Mouse (Mus musculus): ENCODE data around the gene Slco3a1. TPM values are rescaled to one million over a fixed set of nuclear protein-coding genes. Genes with fewer than 3 reads are reported as not detected.

The Slco3a1 gene
- total RNA-seq, 2 experiments from 2014 or later: 52.5 to 56.1 TPM

GRCm38 (mm10) chr7:74456781-74457180, 97.8 kb downstream of the Slco3a1 start:
- intact Hi-C loops (cut with DNase I): no loop called here
- no peak for DNase-seq (ENCODE audit: low spot score in 2 of 2)

- intact Hi-C loops (cut with DNase I): no loop called here
- DNase-seq (ENCODE audit: low spot score in 2 of 2): no peak
Measured at GRCm38 (mm10) chr7:74451047-74451446, 103.5 kb downstream of the Slco3a1 start.

DNA sequence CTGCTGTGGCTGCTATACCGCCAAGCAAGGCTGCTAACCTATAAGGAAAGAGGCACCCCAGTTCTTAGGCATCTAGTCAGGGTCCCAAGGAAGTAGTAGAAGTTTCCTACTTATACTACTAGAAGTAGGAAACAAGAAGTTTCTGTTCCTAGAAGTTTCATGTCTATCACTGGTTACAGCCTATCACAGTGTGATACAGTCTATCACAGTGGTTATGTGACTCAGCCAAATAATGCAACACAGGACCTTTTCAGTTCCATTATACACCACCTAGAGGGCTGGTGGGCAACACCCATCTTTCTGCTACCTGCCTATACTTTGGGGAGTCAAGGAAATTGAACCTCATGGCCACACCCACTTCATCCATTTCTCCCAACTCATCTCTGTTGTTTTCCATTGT, 104.8 kb downstream of the Slco3a1 start:
- intact Hi-C loops (cut with DNase I): no loop called here

GRCm38 (mm10) chr7:74447781-74448180, 106.8 kb downstream of the Slco3a1 start:
- intact Hi-C loops (cut with DNase I): no loop called here

More for the DNA sequence above, 104.8 kb downstream of the Slco3a1 start:
- DNase-seq (ENCODE audit: low spot score in 2 of 2): no peak

GRCm38 (mm10) chr7:74445148-74445547, 109.4 kb downstream of the Slco3a1 start:
- intact Hi-C loops (cut with DNase I): no loop called here
- no peak for DNase-seq (ENCODE audit: low spot score in 2 of 2)

More at GRCm38 (mm10) chr7:74447781-74448180, 106.8 kb downstream of the Slco3a1 start:
- no peak for DNase-seq (ENCODE audit: low spot score in 2 of 2)

DNA sequence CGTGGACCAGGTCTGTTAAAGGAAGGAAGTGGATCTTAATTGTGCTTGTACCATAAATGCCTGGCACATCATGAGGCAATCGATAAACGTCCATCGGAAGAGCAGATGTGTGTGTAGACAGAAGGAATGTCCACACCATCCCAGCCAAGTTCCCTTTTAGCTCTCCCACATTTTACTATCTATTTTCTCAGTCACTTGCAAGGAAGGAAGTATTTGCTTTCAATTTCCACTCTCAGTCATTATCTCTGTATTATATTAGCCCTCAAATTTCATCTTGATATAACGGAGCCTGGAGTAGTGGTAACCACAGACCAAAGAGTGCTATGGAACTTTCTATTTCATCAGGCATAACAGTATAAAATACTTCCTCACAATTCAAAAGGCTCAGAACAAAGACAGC, 112.2 kb downstream of the Slco3a1 start:
- intact Hi-C loops (cut with DNase I): no loop called here
- DNase-seq (ENCODE audit: low spot score in 2 of 2): no peak

- DNase-seq (ENCODE audit: low spot score in 2 of 2): no peak
- intact Hi-C loops (cut with DNase I): no loop called here
Measured at GRCm38 (mm10) chr7:74437534-74437933, 117.0 kb downstream of the Slco3a1 start.

DNA sequence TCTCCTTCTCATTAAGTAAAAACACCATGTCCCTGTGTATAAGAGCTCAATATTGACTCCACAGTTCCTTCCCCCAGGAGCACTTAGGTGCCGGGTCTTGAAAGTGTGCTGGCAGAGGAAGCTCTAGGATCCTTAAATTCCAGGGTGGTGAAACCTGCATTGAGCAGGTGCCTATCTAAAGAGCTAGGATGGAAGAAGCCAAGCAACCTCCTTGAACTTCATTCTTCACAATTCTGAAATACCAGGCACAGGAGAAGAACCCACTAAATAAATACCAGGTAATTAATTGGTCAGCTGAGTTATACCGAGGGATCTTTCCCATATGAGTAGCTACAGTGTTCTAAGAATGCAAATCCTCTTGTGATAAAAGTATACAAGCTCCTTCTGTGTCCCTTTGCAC, 117.9 kb downstream of the Slco3a1 start:
- intact Hi-C loops (cut with DNase I): no loop called here
- no peak for DNase-seq (ENCODE audit: low spot score in 2 of 2)

DNA sequence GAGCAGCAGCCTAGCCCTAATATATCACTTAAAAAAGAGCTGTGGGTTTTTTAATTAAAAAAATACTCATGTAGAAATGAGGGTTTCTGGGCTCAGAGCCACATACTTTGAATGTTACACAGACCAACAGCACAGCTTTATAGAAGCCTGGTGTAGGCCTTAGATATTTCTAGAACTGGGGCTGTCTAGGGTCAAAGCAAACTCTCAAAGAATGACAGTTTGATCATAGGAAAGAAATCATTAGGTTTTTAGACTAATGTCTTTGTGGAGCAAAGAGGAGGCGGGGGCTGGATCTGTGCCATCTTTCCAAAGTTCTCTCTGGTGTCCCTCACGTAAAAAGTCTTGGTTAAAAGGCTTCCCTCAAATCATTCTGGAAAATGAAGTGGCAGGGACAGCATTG, 121.6 kb downstream of the Slco3a1 start:
- intact Hi-C loops (cut with DNase I): no loop called here
- no peak for DNase-seq (ENCODE audit: low spot score in 2 of 2)

DNA sequence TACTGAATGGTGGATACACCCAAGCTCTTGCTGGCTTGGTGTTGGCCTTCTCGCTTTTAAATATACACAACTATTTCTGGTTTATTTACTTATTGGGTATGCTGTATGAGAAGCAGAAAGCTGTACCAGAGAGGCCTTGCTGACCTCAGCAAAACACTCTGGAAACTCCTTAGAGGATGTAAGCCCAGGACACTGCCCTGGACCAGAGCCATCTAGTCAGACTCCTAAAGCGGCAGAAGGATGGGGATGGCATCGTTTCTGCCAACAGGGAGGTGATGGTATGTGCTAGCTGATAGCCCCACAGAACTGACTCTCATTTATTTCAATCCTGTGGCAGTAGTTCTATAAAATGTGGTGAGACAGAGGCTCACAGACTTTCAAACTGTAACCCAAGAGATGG, 125.3 kb downstream of the Slco3a1 start:
- intact Hi-C loops (cut with DNase I): no loop called here

GRCm38 (mm10) chr7:74427135-74427534, 127.4 kb downstream of the Slco3a1 start:
- no peak for DNase-seq (ENCODE audit: low spot score in 2 of 2)
- intact Hi-C loops (cut with DNase I): no loop called here

More for the DNA sequence above, 125.3 kb downstream of the Slco3a1 start:
- DNase-seq (ENCODE audit: low spot score in 2 of 2): no peak

DNA sequence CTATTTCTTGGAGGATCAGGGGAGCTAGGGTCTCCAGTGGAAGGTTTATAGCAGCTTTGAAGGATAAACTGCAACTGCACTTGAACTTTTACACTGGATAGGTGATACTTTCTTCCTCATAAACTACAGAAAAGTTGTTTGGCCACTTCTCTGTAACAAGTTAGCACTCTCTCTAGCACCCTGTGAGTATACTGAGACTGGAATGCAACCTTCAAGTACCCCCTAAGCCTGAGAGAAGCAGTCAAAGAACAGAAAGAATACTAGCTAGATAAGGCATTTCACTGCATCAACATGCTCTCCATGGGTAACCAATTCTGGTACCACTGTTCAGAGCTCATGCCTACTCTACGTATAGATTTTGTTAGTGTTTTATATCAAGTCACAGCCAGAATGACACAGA, 128.6 kb downstream of the Slco3a1 start:
- no peak for DNase-seq (ENCODE audit: low spot score in 2 of 2)
- intact Hi-C loops (cut with DNase I): no loop called here

GRCm38 (mm10) chr7:74423928-74424850, 130.4 kb downstream of the Slco3a1 start:
- no peak for DNase-seq (ENCODE audit: low spot score in 2 of 2)
- intact Hi-C loops (cut with DNase I): no loop called here

DNA sequence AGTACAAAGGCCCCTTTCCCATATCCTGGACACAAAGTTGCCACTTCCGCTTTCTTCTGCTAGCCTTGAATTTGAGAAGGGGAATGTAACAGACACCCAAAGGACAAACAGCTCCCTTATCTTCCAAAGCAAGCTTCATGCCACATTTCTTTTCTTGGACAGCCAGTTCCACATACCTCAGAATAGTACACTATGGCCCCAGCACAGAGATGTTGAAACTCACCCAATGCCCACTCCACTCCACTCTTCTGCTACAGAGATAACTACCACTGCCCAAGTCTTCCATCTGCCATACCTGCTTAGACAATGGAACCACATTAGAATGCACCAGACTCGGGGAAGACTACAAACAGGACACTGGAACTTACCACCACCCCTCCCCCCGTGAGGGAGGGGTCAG, 131.3 kb downstream of the Slco3a1 start:
- no peak for DNase-seq (ENCODE audit: low spot score in 2 of 2)
- intact Hi-C loops (cut with DNase I): no loop called here

- intact Hi-C loops (cut with DNase I): no loop called here
- DNase-seq (ENCODE audit: low spot score in 2 of 2): no peak
Measured at GRCm38 (mm10) chr7:74422731-74423130, 131.8 kb downstream of the Slco3a1 start.

DNA sequence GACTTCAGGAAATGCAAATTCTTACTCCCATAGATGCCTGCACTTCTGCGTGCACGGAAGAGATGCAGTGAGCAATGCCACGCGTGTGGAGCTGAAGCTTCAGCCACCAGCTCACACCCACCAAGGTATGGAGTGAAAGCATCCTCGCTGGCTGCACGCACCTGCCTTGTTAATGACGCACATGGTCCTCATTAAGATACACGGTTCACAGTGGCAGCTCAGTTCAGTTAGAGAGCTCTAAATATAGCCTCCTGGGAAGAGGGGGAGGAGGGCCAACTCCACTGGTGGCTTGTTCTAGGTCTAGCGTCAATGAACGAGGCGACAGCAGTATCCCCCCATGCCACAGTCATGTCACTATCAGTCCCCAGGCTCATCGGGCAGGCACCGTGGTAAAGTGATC, 132.6 kb downstream of the Slco3a1 start:
- peak in 1 of 2 experiments; percentile 32 for DNase-seq (ENCODE audit: low spot score in 2 of 2)
- intact Hi-C loops (cut with DNase I): no loop called here

GRCm38 (mm10) chr7:74421591-74421990, 133.0 kb downstream of the Slco3a1 start:
- intact Hi-C loops (cut with DNase I): no loop called here

GRCm38 (mm10) chr7:74419706-74420105, 134.9 kb downstream of the Slco3a1 start:
- intact Hi-C loops (cut with DNase I): no loop called here
- DNase-seq (ENCODE audit: low spot score in 2 of 2): no peak

More at GRCm38 (mm10) chr7:74421591-74421990, 133.0 kb downstream of the Slco3a1 start:
- no peak for DNase-seq (ENCODE audit: low spot score in 2 of 2)

DNA sequence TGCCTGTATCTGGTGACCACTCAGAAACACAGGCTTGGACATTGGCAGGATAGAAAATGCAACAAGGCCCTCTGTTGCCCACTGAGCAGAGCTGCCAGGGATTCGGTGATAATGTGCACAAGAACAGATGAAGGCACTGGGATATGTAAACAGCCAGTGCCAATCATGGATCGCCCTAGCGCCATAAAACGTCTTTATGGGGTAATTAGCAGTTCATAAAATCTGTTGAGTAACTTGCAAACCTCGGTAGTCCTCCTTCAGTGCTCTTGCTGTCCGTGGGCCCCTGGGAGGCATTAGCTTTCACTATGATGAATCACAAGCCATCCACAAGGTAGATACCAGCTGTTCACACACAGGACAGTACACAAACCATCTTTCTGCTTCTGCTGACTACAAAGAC, 137.6 kb downstream of the Slco3a1 start:
- intact Hi-C loops (cut with DNase I): no loop called here
- DNase-seq (ENCODE audit: low spot score in 2 of 2): no peak

DNA sequence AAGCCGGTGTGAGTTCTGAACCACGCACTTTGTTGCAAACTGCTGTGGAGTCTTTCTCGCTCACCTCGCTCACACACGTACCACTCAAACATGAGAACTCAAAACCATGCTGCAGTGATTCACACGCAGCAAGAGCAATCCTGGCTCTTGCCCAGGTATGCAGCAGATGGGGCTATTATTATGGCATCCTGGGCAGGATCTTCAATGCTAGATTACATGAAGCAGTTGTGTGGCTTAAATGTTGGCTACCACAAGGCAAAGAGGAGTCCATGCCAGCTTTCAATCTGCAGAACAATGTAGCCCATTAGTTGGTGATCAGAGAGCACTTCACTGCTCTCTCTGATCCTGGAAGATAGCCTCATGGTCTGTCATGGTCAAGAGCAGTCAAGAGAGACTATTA, 139.3 kb downstream of the Slco3a1 start:
- intact Hi-C loops (cut with DNase I): no loop called here
- DNase-seq (ENCODE audit: low spot score in 2 of 2): no peak
